Mouse (Mus musculus) lung, adult 2 months (tissue): Measurements from ENCODE around the gene Zbtb1. TPM values are rescaled to one million over a fixed set of nuclear protein-coding genes. Genes with fewer than 3 reads are reported as not detected.
"Not testable (repeated sequence)": the region's sequence is repeated elsewhere in the genome, so short reads cannot be mapped to it uniquely, and the experiment has no call there.

Source experiments
- DNase-seq: peaks from one replicate; pipeline ENCODE4 v3.0.0; 2022
- H3K4me1 ChIP-seq: fragments of 200-500 bp; 2 replicates; pipeline ENCODE4 v1.6.1; 2011; ENCODE audit warnings: low read length; ENCODE audit not compliant: control insufficient read depth, insufficient read depth
- H3K4me3 ChIP-seq: fragments of 200-500 bp; replicated peaks from 2 replicates; pipeline ENCODE3; 2011; ENCODE audit warnings: low read depth, mild to moderate bottlenecking, control low read depth, low read length; ENCODE audit errors: extremely low read depth
- CTCF ChIP-seq: fragments of 200-500 bp; IDR thresholded peaks from 2 replicates; pipeline ENCODE4 v1.5.1; 2011; ENCODE audit warnings: mild to moderate bottlenecking, low read length, control low read depth; ENCODE audit not compliant: insufficient read depth
- POLR2A ChIP-seq: fragments of 200-500 bp; IDR thresholded peaks from 2 replicates; pipeline ENCODE4 v1.6.1; 2011; ENCODE audit warnings: low read depth, mild to moderate bottlenecking, control low read depth, low read length, borderline replicate concordance; ENCODE audit errors: extremely low read depth
- WGBS: fragments of 180-500 bp; shearing (Covaris S2); methylation state at CpG from one replicate; pipeline ENCODE4 v1.1.7; 2018; 5-methylcytosine and 5-hydroxymethylcytosine counted together
- polyA plus RNA-seq: library from polyadenylated mRNA; depleted of rRNA; stranded (reverse); fragments of >200 nt; gene quantifications from 2 replicates; pipeline ENCODE4 v1.2.3, GENCODE M21; 2012

Gene Zbtb1
- polyA plus RNA-seq, 1 experiment: 2.2 TPM

- DNase-seq: no peak
- H3K4me1 ChIP-seq: no peaks in the 10 kb centered on the region
- TF ChIP-seq CTCF (no peak), POLR2A (no peak)
- WGBS: 93% methylated on average over 5 of the region's 5 CpGs
- H3K4me3 ChIP-seq: no peak overlapping the region
Observed at GRCm38 (mm10) chr12:76418346-76418745, 48.3 kb downstream of the Zbtb1 start.

- H3K4me1 ChIP-seq: no peaks in the 10 kb centered on the region
- H3K4me3 ChIP-seq: no peak overlapping the region
- WGBS: 87% methylated on average over 3 of the region's 3 CpGs
- TF ChIP-seq CTCF (no peak), POLR2A (no peak)
- no peak for DNase-seq
Observed at GRCm38 (mm10) chr12:76425256-76425655, 55.2 kb downstream of the Zbtb1 start.

- Histone ChIP-seq H3K4me3 (no peak overlapping the region), H3K4me1 (no peaks in the 10 kb centered on the region)
- no peak for TF ChIP-seq POLR2A
- TF ChIP-seq CTCF: no peak
- no peak for DNase-seq
- 63% methylated on average over 5 of the region's 5 CpGs for WGBS
Observed at GRCm38 (mm10) chr12:76427546-76427945, 57.5 kb downstream of the Zbtb1 start.

- H3K4me1 ChIP-seq: 0 out of 2 replicates have a peak, but pooled peaks cover 4% of the 10 kb centered on the region
- TF ChIP-seq POLR2A (no peak), CTCF (no peak)
- DNase-seq: no peak
- H3K4me3 ChIP-seq: no peak overlapping the region
- WGBS: 31% methylated on average over 5 of the region's 5 CpGs
Observed at GRCm38 (mm10) chr12:76430879-76431406, 60.9 kb downstream of the Zbtb1 start.

- Histone ChIP-seq H3K4me3 (no peak overlapping the region), H3K4me1 (0 out of 2 replicates have a peak, but pooled peaks cover 4% of the 10 kb centered on the region)
- 54% methylated on average over 6 of the region's 6 CpGs for WGBS
- no peak for DNase-seq
- TF ChIP-seq POLR2A (no peak), CTCF (no peak)
Observed at GRCm38 (mm10) chr12:76431431-76431830, 61.4 kb downstream of the Zbtb1 start.

GRCm38 (mm10) chr12:76434111-76434510 lies 64.0 kb downstream of the Zbtb1 start:
- 28% methylated on average over 7 of the region's 7 CpGs for WGBS
- Histone ChIP-seq H3K4me1 (0 out of 2 replicates have a peak, but pooled peaks cover 4% of the 10 kb centered on the region), H3K4me3 (no peak overlapping the region)
- no peak for TF ChIP-seq POLR2A
- TF ChIP-seq CTCF: no peak
- no peak for DNase-seq

GRCm38 (mm10) chr12:76435084-76435483 lies 65.0 kb downstream of the Zbtb1 start:
- TF ChIP-seq CTCF (no peak), POLR2A (no peak)
- 7% methylated on average over 17 of the region's 17 CpGs for WGBS
- no peak for DNase-seq
- H3K4me3 ChIP-seq: no peak overlapping the region
- H3K4me1 ChIP-seq: 0 out of 2 replicates have a peak, but pooled peaks cover 4% of the 10 kb centered on the region

- Histone ChIP-seq H3K4me3 (no peak overlapping the region), H3K4me1 (0 out of 2 replicates have a peak, but pooled peaks cover 4% of the 10 kb centered on the region)
- 39% methylated on average over 8 of the region's 8 CpGs for WGBS
- no peak for TF ChIP-seq CTCF
- no peak for TF ChIP-seq POLR2A
- DNase-seq: no peak
Observed at GRCm38 (mm10) chr12:76435549-76435948, 65.5 kb downstream of the Zbtb1 start.

- H3K4me1 ChIP-seq, H3K4me3 ChIP-seq, DNase-seq: not testable (repeated sequence)
- WGBS: 77% methylated on average over 6 of the region's 6 CpGs
Observed at GRCm38 (mm10) chr12:76443488-76443887, 73.4 kb downstream of the Zbtb1 start.

- no peaks in the 10 kb centered on the region for H3K4me1 ChIP-seq
- H3K4me3 ChIP-seq: peak overlapping the region; percentile 12
- no peak for DNase-seq
- WGBS: 55% methylated on average over 10 of the region's 10 CpGs
- TF ChIP-seq CTCF (no peak), POLR2A (no peak)
Observed at GRCm38 (mm10) chr12:76444359-76444772, 74.3 kb downstream of the Zbtb1 start.
